Mouse (Mus musculus): ENCODE data around the gene Chmp6. TPM values are rescaled to one million over a fixed set of nuclear protein-coding genes. Genes with fewer than 3 reads are reported as not detected.

Chmp6 gene
- total and polyA plus RNA-seq, 3 experiments, result 50.3 to 70.6 (median 59.7) TPM

DNA sequence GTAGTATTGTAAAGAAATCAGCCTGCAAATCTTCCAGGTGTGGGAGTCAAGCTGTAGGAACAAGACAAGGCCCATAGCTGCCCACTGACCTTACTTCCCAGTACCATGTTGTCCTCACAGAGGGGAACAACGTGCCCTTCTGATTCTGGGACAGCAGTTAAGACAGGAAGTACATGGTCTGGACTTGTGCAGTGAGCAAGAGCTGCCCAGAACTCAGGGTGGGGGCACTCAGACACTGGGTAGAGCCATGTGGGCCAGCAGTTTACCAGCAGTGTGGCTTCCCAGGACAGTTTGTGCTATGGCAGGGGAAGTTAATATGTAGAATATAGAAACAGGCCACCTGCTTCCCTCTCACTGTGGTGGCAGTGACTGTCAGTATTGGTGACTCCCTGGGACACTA is 38.4 kb upstream of the Chmp6 start:
- in situ Hi-C loops (cut with MboI; ENCODE audit: low pct_ligation_motif_present, low pct_unique_long_range_greater_than_20kb, low sequenced_read_pairs) (no loop called here), dilution Hi-C loops (cut with MboI; ENCODE audit: extremely low pct_ligation_motif_present, extremely low pct_unique_long_range_greater_than_20kb, low sequenced_read_pairs) (no loop called here)
- Histone ChIP-seq H3K36me3 (replicated peaks in 1 of 2; ENCODE audit: control insufficient read depth in 1 of 2, insufficient read depth in 1 of 2, low read length in 1 of 2) (peaks cover 82 to 96% of the 10 kb centered on the region in 2 experiments), H3K4me1 (ENCODE audit: control insufficient read depth in 1 of 2, insufficient read depth in 2 of 2) (peaks cover 3 to 25% of the 10 kb centered on the region in 2 experiments; a peak in 2 of 4 replicates), H3K27me3 (replicated peaks) (no peaks in the 10 kb centered on the region), H3K4me2 (ENCODE audit: insufficient read depth, low read depth, poor library complexity, severe bottlenecking) (no peak overlapping the region), H3K9me3 (replicated peaks; ENCODE audit: low read length) (no peaks in the 10 kb centered on the region), H3K4me3 (replicated peaks in 1 of 3; ENCODE audit: low read depth in 2 of 3, low read length in 2 of 3, poor library complexity in 1 of 3) (no peak overlapping the region), H3K9ac (ENCODE audit: insufficient read depth, low read depth) (no peak overlapping the region), H3K27ac (ENCODE audit: insufficient read depth, low read depth) (no peak overlapping the region), H3K79me2 (replicated peaks; ENCODE audit: control insufficient read depth, extremely low read depth, insufficient read depth, poor library complexity, severe bottlenecking) (no peaks in the 10 kb centered on the region)
- TF ChIP-seq TCF12 (IDR thresholded peaks at IDR 0.05; ENCODE audit: low read depth, low read length) (no peak), ZMIZ1 (IDR thresholded peaks at IDR 0.05; ENCODE audit: low read depth, low read length) (no peak), ZNF384 (IDR thresholded peaks at IDR 0.05; ENCODE audit: low read depth, low read length) (no peak), CHD1 (IDR thresholded peaks at IDR 0.05; ENCODE audit: low read depth, low read length) (no peak), JUND (conservative IDR thresholded peaks at IDR 0.05; ENCODE audit: low read depth, low read length) (no peak)
- no peak for DNase-seq (ENCODE audit: extremely low read depth)

DNA sequence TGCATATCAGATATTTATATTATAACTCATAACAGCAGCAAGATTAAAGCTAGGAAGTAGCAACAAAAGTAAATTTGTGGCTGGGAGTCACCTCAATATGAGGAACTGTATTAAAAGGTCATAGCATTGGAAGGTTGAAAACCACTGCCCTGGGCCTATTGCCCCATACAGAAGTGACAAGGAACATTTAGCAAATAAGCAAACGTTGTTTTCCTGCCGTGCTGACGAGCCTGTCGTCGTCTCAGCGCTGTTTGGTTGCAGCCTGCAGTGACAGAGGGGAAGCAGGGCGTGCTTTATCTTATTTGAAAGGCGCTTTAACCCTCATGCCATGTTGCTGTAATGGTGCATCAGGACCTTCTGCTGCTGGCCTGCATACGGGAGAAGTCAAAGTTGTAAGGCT is 37.6 kb upstream of the Chmp6 start:
- Histone ChIP-seq H3K36me3 (replicated peaks in 1 of 2; ENCODE audit: control insufficient read depth in 1 of 2, insufficient read depth in 1 of 2, low read length in 1 of 2) (peaks cover 88 to 96% of the 10 kb centered on the region in 2 experiments), H3K79me2 (replicated peaks; ENCODE audit: control insufficient read depth, extremely low read depth, insufficient read depth, poor library complexity, severe bottlenecking) (no peaks in the 10 kb centered on the region), H3K4me3 (replicated peaks in 1 of 3; ENCODE audit: low read depth in 2 of 3, low read length in 2 of 3, poor library complexity in 1 of 3) (no peak overlapping the region), H3K27me3 (replicated peaks) (no peaks in the 10 kb centered on the region), H3K9ac (ENCODE audit: insufficient read depth, low read depth) (no peak overlapping the region), H3K27ac (ENCODE audit: insufficient read depth, low read depth) (no peak overlapping the region), H3K9me3 (replicated peaks; ENCODE audit: low read length) (no peaks in the 10 kb centered on the region), H3K4me1 (ENCODE audit: control insufficient read depth in 1 of 2, insufficient read depth in 2 of 2) (peaks cover 3 to 17% of the 10 kb centered on the region in 2 experiments; a peak in 2 of 4 replicates), H3K4me2 (ENCODE audit: insufficient read depth, low read depth, poor library complexity, severe bottlenecking) (no peak overlapping the region)
- in situ Hi-C loops (cut with MboI; ENCODE audit: low pct_ligation_motif_present, low pct_unique_long_range_greater_than_20kb, low sequenced_read_pairs) (no loop called here), dilution Hi-C loops (cut with MboI; ENCODE audit: extremely low pct_ligation_motif_present, extremely low pct_unique_long_range_greater_than_20kb, low sequenced_read_pairs) (no loop called here)
- TF ChIP-seq CHD1 (IDR thresholded peaks at IDR 0.05; ENCODE audit: low read depth, low read length) (no peak), USF2 (conservative IDR thresholded peaks at IDR 0.05; ENCODE audit: low read depth, low read length) (no peak), POLR2A (IDR thresholded peaks at IDR 0.05; ENCODE audit: low read depth, low read length) (no peak), RAD21 (IDR thresholded peaks at IDR 0.05; ENCODE audit: low read depth, low read length) (no peak), JUND (conservative IDR thresholded peaks at IDR 0.05; ENCODE audit: low read depth, low read length) (no peak), HCFC1 (IDR thresholded peaks at IDR 0.05; ENCODE audit: low read depth, low read length) (no peak), ZC3H11A (IDR thresholded peaks at IDR 0.05; ENCODE audit: low read depth, low read length) (no peak), TCF12 (IDR thresholded peaks at IDR 0.05; ENCODE audit: low read depth, low read length) (no peak), KAT2A (IDR thresholded peaks at IDR 0.05; ENCODE audit: insufficient replicate concordance, low read length) (no peak), ZKSCAN1 (IDR thresholded peaks at IDR 0.05; ENCODE audit: borderline replicate concordance, low read depth, low read length) (no peak), MEF2A (IDR thresholded peaks at IDR 0.05; ENCODE audit: borderline replicate concordance, low read depth, low read length) (no peak), CTCF (conservative IDR thresholded peaks at IDR 0.05 in 1 of 2, IDR thresholded peaks at IDR 0.05 in 1 of 2; ENCODE audit: low read depth in 2 of 2, low read length in 2 of 2) (no peak), EP300 (IDR thresholded peaks at IDR 0.05; ENCODE audit: low read length) (no peak), ZMIZ1 (IDR thresholded peaks at IDR 0.05; ENCODE audit: low read depth, low read length) (no peak), UBTF (IDR thresholded peaks at IDR 0.05; ENCODE audit: low read depth, low read length) (no peak), ETS1 (conservative IDR thresholded peaks at IDR 0.05; ENCODE audit: low read depth, low read length) (no peak)
- no peak for DNase-seq (ENCODE audit: extremely low read depth)
